Mouse (Mus musculus) MEL (cell line): ENCODE measurements around the gene Atg5. TPM values are rescaled to one million over a fixed set of nuclear protein-coding genes. Genes with fewer than 3 reads are reported as not detected.
A peak's percentile ranks its signal among the peaks of the same experiment; 100 is the strongest.
"Not testable (repeated sequence)": the region's sequence is repeated elsewhere in the genome, so short reads cannot be mapped to it uniquely, and the experiment has no call there.

Experiments used
- DNase-seq: peaks from one replicate; pipeline ENCODE4 v3.0.0; 2011; ENCODE audit warnings: low read depth, low spot score
- H3K27ac ChIP-seq: 2 replicates; pipeline ENCODE4 v1.5.1; 2012; ENCODE audit warnings: low read depth, mild to moderate bottlenecking, control low read depth, low read length, moderate library complexity; ENCODE audit not compliant: control insufficient read depth
- H3K27me3 ChIP-seq, 2 experiments: fragments of 150-350 bp in 1 of 2; sonication (generic) in 1 of 2; 2 replicates each; pipeline ENCODE4 v1.6.1; 2012; ENCODE audit warnings: low read length in 2 of 2, mild to moderate bottlenecking in 2 of 2, improper control_type of control experiment in 1 of 2, moderate library complexity in 1 of 2; ENCODE audit not compliant: insufficient read depth in 2 of 2, control insufficient read depth in 1 of 2
- H3K36me3 ChIP-seq, 2 experiments: 2 replicates each; pipeline ENCODE4 v1.6.1; 2012 to 2014; ENCODE audit warnings: low read length in 2 of 2, improper control_type of control experiment in 1 of 2, inconsistent platforms in 1 of 2, mild to moderate bottlenecking in 1 of 2; ENCODE audit not compliant: insufficient read depth in 2 of 2, control insufficient read depth in 1 of 2
- H3K4me1 ChIP-seq, 2 experiments: fragments of 150-350 bp in 1 of 2; sonication (generic) in 1 of 2; 2 replicates each; pipeline ENCODE4 v1.6.1; 2012; ENCODE audit warnings: low read length in 2 of 2, improper control_type of control experiment in 1 of 2, mild to moderate bottlenecking in 1 of 2; ENCODE audit not compliant: insufficient read depth in 2 of 2, control insufficient read depth in 1 of 2
- H3K4me3 ChIP-seq, 2 experiments: fragments of 150-350 bp in 1 of 2; sonication (generic) in 1 of 2; 2 replicates each; pipeline ENCODE4 v1.5.1; 2012; ENCODE audit warnings: low read depth in 2 of 2, low read length in 2 of 2, mild to moderate bottlenecking in 2 of 2, moderate library complexity in 2 of 2, control low read depth in 1 of 2, improper control_type of control experiment in 1 of 2; ENCODE audit not compliant: control insufficient read depth in 1 of 2, insufficient read depth in 1 of 2
- H3K79me2 ChIP-seq: 2 replicates; pipeline ENCODE4 v1.6.1; 2012; ENCODE audit warnings: mild to moderate bottlenecking, low read length, moderate library complexity; ENCODE audit not compliant: control insufficient read depth, poor library complexity, insufficient read depth
- H3K9ac ChIP-seq: 2 replicates; pipeline ENCODE4 v1.6.1; 2012; ENCODE audit warnings: low read depth, mild to moderate bottlenecking, control low read depth, low read length, moderate library complexity; ENCODE audit not compliant: control insufficient read depth, poor library complexity, severe bottlenecking
- H3K9me3 ChIP-seq: fragments of 150-350 bp; sonication (generic); replicated peaks from 2 replicates; pipeline ENCODE4 v1.6.1; 2012; ENCODE audit warnings: mild to moderate bottlenecking, low read length, improper control_type of control experiment, moderate library complexity; ENCODE audit not compliant: insufficient read depth
- CTCF ChIP-seq, 3 experiments: IDR thresholded peaks in 2 of 3; conservative IDR thresholded peaks in 1 of 3; 2 replicates each; pipeline ENCODE4 v1.5.1; 2011 to 2012; ENCODE audit warnings: low read length in 3 of 3, low read depth in 2 of 3, mild to moderate bottlenecking in 2 of 3, improper control_type of control experiment in 1 of 3, inconsistent platforms in 1 of 3, mixed read lengths in 1 of 3, moderate library complexity in 1 of 3; ENCODE audit not compliant: control insufficient read depth in 1 of 3, insufficient read depth in 1 of 3, poor library complexity in 1 of 3, severe bottlenecking in 1 of 3
- E2F4 ChIP-seq: IDR thresholded peaks from 2 replicates; pipeline ENCODE4 v1.6.1; 2011; ENCODE audit warnings: low read depth, low read length, improper control_type of control experiment, borderline replicate concordance
- GATA1 ChIP-seq: IDR thresholded peaks from 2 replicates; pipeline ENCODE4 v1.6.1; 2011; ENCODE audit warnings: low read depth, low read length, improper control_type of control experiment
- HCFC1 ChIP-seq: IDR thresholded peaks from 2 replicates; pipeline ENCODE4 v1.6.1; 2012; ENCODE audit warnings: low read depth, mild to moderate bottlenecking, inconsistent platforms, low read length, improper control_type of control experiment, moderate library complexity
- JUND ChIP-seq: IDR thresholded peaks from 2 replicates; pipeline ENCODE4 v1.6.1; 2011; ENCODE audit warnings: low read depth, mild to moderate bottlenecking, improper control_type of control experiment, low read length
- MAFK ChIP-seq: IDR thresholded peaks from 2 replicates; pipeline ENCODE4 v1.6.1; 2011; ENCODE audit warnings: low read depth, mild to moderate bottlenecking, low read length, improper control_type of control experiment, borderline replicate concordance
- MAZ ChIP-seq: IDR thresholded peaks from 2 replicates; pipeline ENCODE4 v1.6.1; 2012; ENCODE audit warnings: low read depth, mild to moderate bottlenecking, inconsistent platforms, low read length, improper control_type of control experiment
- MYB ChIP-seq: IDR thresholded peaks from 2 replicates; pipeline ENCODE4 v1.6.1; 2011; ENCODE audit warnings: mild to moderate bottlenecking, low read depth, low read length, improper control_type of control experiment
- NELFE ChIP-seq: IDR thresholded peaks from 2 replicates; pipeline ENCODE4 v1.6.1; 2011; ENCODE audit warnings: low read depth, low read length, improper control_type of control experiment
- POLR2A ChIP-seq, 2 experiments: IDR thresholded peaks; 2 replicates each; pipeline ENCODE4 v1.6.1; 2011 to 2012; ENCODE audit warnings: low read length in 2 of 2, mild to moderate bottlenecking in 2 of 2, control low read depth in 1 of 2, improper control_type of control experiment in 1 of 2, low read depth in 1 of 2, moderate library complexity in 1 of 2; ENCODE audit not compliant: control insufficient read depth in 1 of 2, insufficient read depth in 1 of 2, poor library complexity in 1 of 2
- POLR2AphosphoS2 ChIP-seq: IDR thresholded peaks from 2 replicates; pipeline ENCODE4 v1.6.1; 2011; ENCODE audit warnings: low read length, improper control_type of control experiment
- POLR2AphosphoS5 ChIP-seq: IDR thresholded peaks from 2 replicates; pipeline ENCODE4 v1.6.1; 2012; ENCODE audit warnings: low read depth, borderline replicate concordance, mild to moderate bottlenecking, inconsistent platforms, low read length, moderate library complexity, mixed read lengths
- RAD21 ChIP-seq: IDR thresholded peaks from 2 replicates; pipeline ENCODE4 v1.6.1; 2011; ENCODE audit warnings: mild to moderate bottlenecking, low read depth, low read length, improper control_type of control experiment
- RCOR1 ChIP-seq: IDR thresholded peaks from 2 replicates; pipeline ENCODE4 v1.6.1; 2012; ENCODE audit warnings: low read depth, mild to moderate bottlenecking, inconsistent platforms, low read length, improper control_type of control experiment
- SIN3A ChIP-seq: IDR thresholded peaks from 2 replicates; pipeline ENCODE4 v1.6.1; 2012; ENCODE audit warnings: low read length, improper control_type of control experiment, inconsistent platforms
- SMC3 ChIP-seq: IDR thresholded peaks from 2 replicates; pipeline ENCODE4 v1.6.1; 2011; ENCODE audit warnings: low read depth, low read length, improper control_type of control experiment
- TAL1 ChIP-seq: IDR thresholded peaks from 2 replicates; pipeline ENCODE4 v1.6.1; 2012; ENCODE audit warnings: mild to moderate bottlenecking, inconsistent platforms, low read length, moderate library complexity, mixed read lengths
- TCF12 ChIP-seq: IDR thresholded peaks from 2 replicates; pipeline ENCODE4 v1.6.1; 2014; ENCODE audit warnings: low read depth, mild to moderate bottlenecking, inconsistent platforms, low read length, improper control_type of control experiment, moderate library complexity
- ZC3H11A ChIP-seq: IDR thresholded peaks from 2 replicates; pipeline ENCODE4 v1.6.1; 2012; ENCODE audit warnings: low read depth, mild to moderate bottlenecking, inconsistent platforms, low read length, improper control_type of control experiment
- ZKSCAN1 ChIP-seq: IDR thresholded peaks from 2 replicates; pipeline ENCODE4 v1.6.1; 2012; ENCODE audit warnings: low read depth, mild to moderate bottlenecking, inconsistent platforms, low read length, improper control_type of control experiment, moderate library complexity
- ZMIZ1 ChIP-seq: IDR thresholded peaks from 2 replicates; pipeline ENCODE4 v1.6.1; 2012; ENCODE audit warnings: low read depth, mild to moderate bottlenecking, inconsistent platforms, low read length, improper control_type of control experiment, moderate library complexity
- polyA plus RNA-seq, 2 experiments: library from polyadenylated mRNA; stranded (reverse) in 1 of 2; unstranded in 1 of 2; fragments of >175 nt in 1 of 2; fragments of >200 nt in 1 of 2; gene quantifications; 2 replicates each; pipeline versions ENCODE4 v1.2.1 to v1.2.4; 2012; ENCODE audit warnings: low replicate concordance in 2 of 2, low read depth in 1 of 2; ENCODE audit not compliant: insufficient read length in 2 of 2, insufficient read depth in 1 of 2, missing spikeins in 1 of 2
- total RNA-seq: library from RNA; depleted of rRNA; stranded (reverse); fragments of 300-350 nt; gene quantifications from 2 replicates; pipeline ENCODE4 v1.2.3, GENCODE M21; 2012

Gene Atg5
- total and polyA plus RNA-seq, 3 experiments, result 28.8 to 30.2 TPM; not detected in 1

DNA sequence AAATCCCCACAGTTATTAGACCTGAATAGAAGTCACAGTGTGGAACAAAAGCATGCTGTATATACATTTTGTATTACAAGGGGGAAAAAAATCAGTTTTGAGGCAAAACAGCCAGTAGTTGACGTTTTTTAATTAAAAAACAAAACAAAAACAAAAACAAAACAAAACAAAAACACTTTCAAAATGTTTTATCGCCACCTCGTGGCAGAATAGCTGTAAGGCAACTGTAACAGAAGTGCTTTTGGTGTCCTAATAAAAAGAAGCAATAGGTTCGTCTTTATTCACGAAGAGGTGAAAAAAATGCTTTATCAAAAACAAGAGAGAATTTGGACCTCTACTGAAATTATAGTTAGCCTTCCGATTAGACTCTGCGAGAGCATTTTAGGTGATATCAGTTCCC is 32.9 kb upstream of the Atg5 start:
- H3K4me1 ChIP-seq, H3K27ac ChIP-seq, H3K9ac ChIP-seq, H3K9me3 ChIP-seq, H3K36me3 ChIP-seq, H3K79me2 ChIP-seq, H3K27me3 ChIP-seq: not testable (repeated sequence)
- peak in 1 of 3 experiments; percentile 59; a peak in 4 of 6 replicates for TF ChIP-seq CTCF (IDR thresholded peaks at IDR 0.05 in 2 of 3, conservative IDR thresholded peaks at IDR 0.05 in 1 of 3; ENCODE audit: control insufficient read depth in 1 of 3, insufficient read depth in 1 of 3, low read depth in 2 of 3, low read length in 3 of 3, poor library complexity in 1 of 3, severe bottlenecking in 1 of 3)
- TF ChIP-seq RAD21, result peak; percentile 47
- TF ChIP-seq SMC3, result peak; percentile 44
- peak; percentile 37; the same call in 1 of the 2 replicates for TF ChIP-seq ZC3H11A
- H3K4me3 ChIP-seq, result peak overlapping the region in 1 of 2 experiments; percentile 48; a peak in 2 of 4 replicates
- DNase-seq, result peak; percentile 33

DNA sequence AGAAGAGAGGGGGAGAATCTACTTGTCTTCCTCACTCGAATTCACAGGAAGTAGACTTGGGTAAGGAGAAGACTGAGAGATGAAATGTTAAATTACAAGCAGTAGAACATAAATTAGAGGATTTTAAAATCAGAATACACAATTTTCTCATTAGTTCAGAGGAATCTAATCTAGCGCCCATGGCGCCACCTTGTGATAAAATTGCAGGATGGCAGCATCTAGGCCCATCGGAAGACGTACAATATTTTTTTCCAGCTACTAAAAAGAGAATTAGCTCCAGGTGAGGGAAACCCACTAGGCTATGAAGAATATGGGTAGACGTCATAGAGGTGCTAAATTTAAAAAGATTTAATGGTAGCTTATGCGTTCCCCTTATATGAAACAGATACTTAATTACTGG is 11.5 kb upstream of the Atg5 start:
- Histone ChIP-seq H3K9me3 (no peaks in the 10 kb centered on the region), H3K79me2 (no peaks in the 10 kb centered on the region), H3K27ac (no peak overlapping the region), H3K36me3 (no peaks in the 10 kb centered on the region), H3K9ac (no peak overlapping the region), H3K4me3 (no peak overlapping the region), H3K4me1 (no peaks in the 10 kb centered on the region), H3K27me3 (no peaks in the 10 kb centered on the region)
- TF ChIP-seq ZC3H11A (no peak), RAD21 (peak; percentile 13), SMC3 (peak; percentile 52), CTCF (IDR thresholded peaks at IDR 0.05 in 2 of 3, conservative IDR thresholded peaks at IDR 0.05 in 1 of 3; ENCODE audit: control insufficient read depth in 1 of 3, insufficient read depth in 1 of 3, low read depth in 2 of 3, low read length in 3 of 3, poor library complexity in 1 of 3, severe bottlenecking in 1 of 3) (peak; percentile 43 to 58 (median 44); a peak in 5 of 6 replicates)
- DNase-seq, result peak; percentile 54

- TF ChIP-seq POLR2A (IDR thresholded peaks at IDR 0.05; ENCODE audit: control insufficient read depth in 1 of 2, insufficient read depth in 1 of 2, low read depth in 1 of 2, low read length in 2 of 2, poor library complexity in 1 of 2) (no peak), TCF12 (no peak), RAD21 (no peak), NELFE (no peak), MAFK (no peak), CTCF (IDR thresholded peaks at IDR 0.05 in 2 of 3, conservative IDR thresholded peaks at IDR 0.05 in 1 of 3; ENCODE audit: control insufficient read depth in 1 of 3, insufficient read depth in 1 of 3, low read depth in 2 of 3, low read length in 3 of 3, poor library complexity in 1 of 3, severe bottlenecking in 1 of 3) (no peak), MAZ (no peak), E2F4 (no peak), ZKSCAN1 (no peak), ZMIZ1 (no peak), GATA1 (no peak), RCOR1 (no peak), MYB (no peak), HCFC1 (no peak), SIN3A (no peak), TAL1 (no peak), POLR2AphosphoS5 (no peak), JUND (no peak), POLR2AphosphoS2 (no peak)
- H3K36me3 ChIP-seq, result peaks cover 0 to 10% of the 10 kb centered on the region in 2 experiments; a peak in 2 of 4 replicates
- no peak overlapping the region for H3K27ac ChIP-seq
- no peak for DNase-seq
- peaks cover 0 to 13% of the 10 kb centered on the region in 2 experiments; a peak in 3 of 4 replicates for H3K4me1 ChIP-seq
- H3K4me3 ChIP-seq, result no peak overlapping the region
- peaks cover 21% of the 10 kb centered on the region for H3K79me2 ChIP-seq
- H3K9ac ChIP-seq, result no peak overlapping the region
- no peaks in the 10 kb centered on the region for H3K27me3 ChIP-seq
- H3K9me3 ChIP-seq, result no peaks in the 10 kb centered on the region
These were observed 2.3 kb upstream of the Atg5 start for GRCm38 (mm10) chr10:44265835-44266234.
